Mouse (Mus musculus) hindbrain, embryonic 11.5 days (tissue): ENCODE results near the gene Gm20716. TPM values are rescaled to one million over a fixed set of nuclear protein-coding genes. Genes with fewer than 3 reads are reported as not detected.

Experiments used
- ATAC-seq: fragments of 200-750 bp; cut with Nextera tagmentation; 2 replicates; pipeline ENCODE4 v1.8.0; 2017; ENCODE audit warnings: mild to moderate bottlenecking, moderate TSS enrichment, moderate library complexity; ENCODE audit not compliant: low FRiP score
- DNase-seq: peaks from one replicate; pipeline ENCODE4 v3.0.0-alpha.2; 2015; ENCODE audit warnings: low spot score
- H3K27ac ChIP-seq: fragments of 300-500 bp; sonication (generic); 2 replicates; pipeline ENCODE4 v1.5.1; 2014; ENCODE audit warnings: mild to moderate bottlenecking, low read depth, low read length
- H3K27me3 ChIP-seq: fragments of 300-500 bp; sonication (generic); 2 replicates; pipeline ENCODE4 v1.6.1; 2014; ENCODE audit warnings: mild to moderate bottlenecking, low read length, moderate library complexity, mixed read lengths; ENCODE audit not compliant: control insufficient read depth, insufficient read depth
- H3K36me3 ChIP-seq: fragments of 300-500 bp; sonication (generic); 2 replicates; pipeline ENCODE4 v1.6.1; 2014; ENCODE audit warnings: mild to moderate bottlenecking, low read length, moderate library complexity, mixed read lengths; ENCODE audit not compliant: control insufficient read depth, insufficient read depth
- H3K4me1 ChIP-seq: fragments of 300-500 bp; sonication (generic); replicated peaks from 2 replicates; pipeline ENCODE4 v1.6.1; 2014; ENCODE audit warnings: low read length, mixed read lengths; ENCODE audit not compliant: control insufficient read depth, insufficient read depth
- H3K4me2 ChIP-seq: fragments of 300-500 bp; sonication (generic); replicated peaks from 2 replicates; pipeline ENCODE4 v1.6.1; 2014; ENCODE audit warnings: mild to moderate bottlenecking, low read depth, low read length
- H3K4me3 ChIP-seq: fragments of 300-500 bp; sonication (generic); 2 replicates; pipeline ENCODE4 v1.5.1; 2014; ENCODE audit warnings: low read depth, low read length
- H3K9ac ChIP-seq: fragments of 300-500 bp; sonication (generic); 2 replicates; pipeline ENCODE4 v1.6.1; 2014; ENCODE audit warnings: low read depth, low read length
- H3K9me3 ChIP-seq: fragments of 300-500 bp; sonication (generic); 2 replicates; pipeline ENCODE4 v1.6.1; 2016; ENCODE audit warnings: low read length; ENCODE audit not compliant: control insufficient read depth
- WGBS: fragments of 180-500 bp; shearing (Covaris S2); extraction: QIAGEN DNeasy Blood & Tissue Kit; methylation state at CpG from one replicate; pipeline ENCODE4 v1.1.7; 2014; 5-methylcytosine and 5-hydroxymethylcytosine counted together
- polyA plus RNA-seq: library from polyadenylated mRNA; unstranded; fragments of >200 nt; fragmentation: Nextera tagmentation; extraction: Ambion mirVana; gene quantifications from 2 replicates; pipeline ENCODE4 v1.2.1, GENCODE M21; 2014

The Gm20716 gene
- polyA plus RNA-seq, 1 experiment from 2014 or later = 31.3 TPM

GRCm38 (mm10) chr2:168253822-168254221 is 23.7 kb upstream of the Gm20716 start:
- no peak overlapping the region for H3K9ac ChIP-seq
- H3K36me3 ChIP-seq = no peaks in the 10 kb centered on the region
- DNase-seq = no peak
- no peak for ATAC-seq
- no peak overlapping the region for H3K4me3 ChIP-seq
- H3K9me3 ChIP-seq = no peaks in the 10 kb centered on the region
- 68% methylated on average over 7 of the region's 7 CpGs for WGBS
- no peaks in the 10 kb centered on the region; the same call in 1 of the 2 replicates for H3K27me3 ChIP-seq
- H3K4me2 ChIP-seq = no peak overlapping the region
- no peak overlapping the region for H3K27ac ChIP-seq
- no peaks in the 10 kb centered on the region for H3K4me1 ChIP-seq

- Histone ChIP-seq H3K27me3 (no peaks in the 10 kb centered on the region; the same call in 1 of the 2 replicates), H3K4me3 (no peak overlapping the region), H3K9ac (no peak overlapping the region), H3K4me1 (no peaks in the 10 kb centered on the region), H3K9me3 (no peaks in the 10 kb centered on the region), H3K27ac (no peak overlapping the region), H3K36me3 (no peaks in the 10 kb centered on the region), H3K4me2 (no peak overlapping the region)
- ATAC-seq (no peak), DNase-seq (peak; percentile 72)
- 12% methylated on average over 16 of the region's 16 CpGs for WGBS
Measured at GRCm38 (mm10) chr2:168252639-168253292, 22.6 kb upstream of the Gm20716 start.

GRCm38 (mm10) chr2:168250270-168250669 is 20.1 kb upstream of the Gm20716 start:
- DNase-seq (peak; percentile 91), ATAC-seq (peak; percentile 33; the same call in 1 of the 2 replicates)
- no peak overlapping the region for H3K9ac ChIP-seq
- no peaks in the 10 kb centered on the region; the same call in 1 of the 2 replicates for H3K27me3 ChIP-seq
- no peak overlapping the region for H3K4me3 ChIP-seq
- H3K36me3 ChIP-seq = no peaks in the 10 kb centered on the region
- H3K9me3 ChIP-seq = no peaks in the 10 kb centered on the region
- 17% methylated on average over 8 of the region's 8 CpGs for WGBS
- no peak overlapping the region for H3K4me2 ChIP-seq
- no peaks in the 10 kb centered on the region for H3K4me1 ChIP-seq
- no peak overlapping the region for H3K27ac ChIP-seq

- Histone ChIP-seq H3K9ac (no peak overlapping the region), H3K4me1 (no peaks in the 10 kb centered on the region), H3K4me3 (no peak overlapping the region), H3K27me3 (no peaks in the 10 kb centered on the region; the same call in 1 of the 2 replicates), H3K9me3 (no peaks in the 10 kb centered on the region), H3K36me3 (no peaks in the 10 kb centered on the region), H3K4me2 (no peak overlapping the region), H3K27ac (no peak overlapping the region)
- DNase-seq (peak; percentile 57), ATAC-seq (no peak)
- whole genome bisulfite sequencing = 24% methylated on average over 2 of the region's 2 CpGs
Measured at GRCm38 (mm10) chr2:168248856-168249245, 18.7 kb upstream of the Gm20716 start.

- ATAC-seq = no peak
- 79% methylated on average over 8 of the region's 8 CpGs for WGBS
- no peak for DNase-seq
Measured at GRCm38 (mm10) chr2:168248167-168248855, 18.1 kb upstream of the Gm20716 start.

GRCm38 (mm10) chr2:168245571-168245970 is 15.4 kb upstream of the Gm20716 start:
- no peak for ATAC-seq
- Histone ChIP-seq H3K4me1 (no peaks in the 10 kb centered on the region), H3K9me3 (no peaks in the 10 kb centered on the region), H3K27me3 (no peaks in the 10 kb centered on the region), H3K4me3 (no peak overlapping the region), H3K36me3 (no peaks in the 10 kb centered on the region), H3K4me2 (no peak overlapping the region), H3K27ac (no peak overlapping the region), H3K9ac (no peak overlapping the region)
- no peak for DNase-seq
- WGBS = 40% methylated on average over 8 of the region's 8 CpGs

More at GRCm38 (mm10) chr2:168248167-168248855, 18.1 kb upstream of the Gm20716 start:
- Histone ChIP-seq H3K9ac (no peak overlapping the region), H3K36me3 (no peaks in the 10 kb centered on the region), H3K4me1 (no peaks in the 10 kb centered on the region), H3K4me2 (no peak overlapping the region), H3K9me3 (no peaks in the 10 kb centered on the region), H3K27me3 (no peaks in the 10 kb centered on the region; the same call in 1 of the 2 replicates), H3K4me3 (no peak overlapping the region), H3K27ac (no peak overlapping the region)

GRCm38 (mm10) chr2:168243278-168243677 is 13.1 kb upstream of the Gm20716 start:
- Histone ChIP-seq H3K27ac (no peak overlapping the region), H3K9ac (no peak overlapping the region), H3K9me3 (no peaks in the 10 kb centered on the region), H3K36me3 (no peaks in the 10 kb centered on the region), H3K4me3 (no peak overlapping the region), H3K4me2 (no peak overlapping the region), H3K27me3 (no peaks in the 10 kb centered on the region), H3K4me1 (no peaks in the 10 kb centered on the region)
- ATAC-seq = no peak
- WGBS = 72% methylated on average over 4 of the region's 4 CpGs
- no peak for DNase-seq

- no peak overlapping the region for H3K27ac ChIP-seq
- no peak for ATAC-seq
Measured at GRCm38 (mm10) chr2:168242841-168243240, 12.7 kb upstream of the Gm20716 start.

GRCm38 (mm10) chr2:168238335-168238734 is 8.2 kb upstream of the Gm20716 start:
- no peaks in the 10 kb centered on the region for H3K27me3 ChIP-seq
- ATAC-seq = no peak
- H3K9me3 ChIP-seq = no peaks in the 10 kb centered on the region

More at GRCm38 (mm10) chr2:168242841-168243240, 12.7 kb upstream of the Gm20716 start:
- no peaks in the 10 kb centered on the region for H3K4me1 ChIP-seq
- H3K9ac ChIP-seq = no peak overlapping the region
- H3K4me3 ChIP-seq = no peak overlapping the region
- H3K9me3 ChIP-seq = no peaks in the 10 kb centered on the region
- H3K36me3 ChIP-seq = no peaks in the 10 kb centered on the region
- no peak overlapping the region for H3K4me2 ChIP-seq
- H3K27me3 ChIP-seq = no peaks in the 10 kb centered on the region
- no peak for DNase-seq

More at GRCm38 (mm10) chr2:168238335-168238734, 8.2 kb upstream of the Gm20716 start:
- 94% methylated on average over 4 of the region's 4 CpGs for WGBS
- no peak overlapping the region for H3K4me3 ChIP-seq
- H3K4me1 ChIP-seq = no peaks in the 10 kb centered on the region
- H3K36me3 ChIP-seq = no peaks in the 10 kb centered on the region
- H3K27ac ChIP-seq = no peak overlapping the region
- no peak overlapping the region for H3K9ac ChIP-seq
- no peak for DNase-seq
- H3K4me2 ChIP-seq = no peak overlapping the region
